Mouse (Mus musculus) midbrain, postnatal 0 days (tissue): ENCODE results near the gene Cpm. TPM values are rescaled to one million over a fixed set of nuclear protein-coding genes. Genes with fewer than 3 reads are reported as not detected.
"Not testable (repeated sequence)": the region's sequence is repeated elsewhere in the genome, so short reads cannot be mapped to it uniquely, and the experiment has no call there.

Experiments used
- ATAC-seq: fragments of 200-750 bp; cut with Nextera tagmentation; 2 replicates; pipeline ENCODE4 v1.8.0; 2017; ENCODE audit warnings: moderate number of reproducible peaks, mild to moderate bottlenecking, moderate TSS enrichment, moderate library complexity; ENCODE audit not compliant: low FRiP score
- DNase-seq: peaks from one replicate; pipeline ENCODE4 v3.0.0-alpha.2; 2015; ENCODE audit warnings: low spot score
- H3K27ac ChIP-seq: fragments of 300-500 bp; sonication (generic); 2 replicates; pipeline ENCODE4 v1.5.1; 2014; ENCODE audit warnings: low read depth, mild to moderate bottlenecking, low read length, mixed read lengths
- H3K27me3 ChIP-seq: fragments of 300-500 bp; sonication (generic); 2 replicates; pipeline ENCODE4 v1.6.1; 2014; ENCODE audit warnings: low read length, control low read depth, mixed read lengths; ENCODE audit not compliant: insufficient read depth
- H3K36me3 ChIP-seq: fragments of 300-500 bp; sonication (generic); 2 replicates; pipeline ENCODE4 v1.6.1; 2014; ENCODE audit warnings: low read length, control low read depth, mixed read lengths; ENCODE audit not compliant: insufficient read depth
- H3K4me1 ChIP-seq: fragments of 300-500 bp; sonication (generic); 2 replicates; pipeline ENCODE4 v1.6.1; 2014; ENCODE audit warnings: mild to moderate bottlenecking, control low read depth, antibody characterized with exemption, low read length, mixed read lengths; ENCODE audit not compliant: insufficient read depth
- H3K4me2 ChIP-seq: fragments of 300-500 bp; sonication (generic); 2 replicates; pipeline ENCODE4 v1.6.1; 2014; ENCODE audit warnings: low read depth, mild to moderate bottlenecking, low read length, mixed read lengths; ENCODE audit not compliant: poor library complexity, severe bottlenecking
- H3K4me3 ChIP-seq: fragments of 300-500 bp; sonication (generic); 2 replicates; pipeline ENCODE4 v1.5.1; 2014; ENCODE audit warnings: low read depth, mild to moderate bottlenecking, low read length, moderate library complexity
- H3K9ac ChIP-seq: fragments of 300-500 bp; sonication (generic); replicated peaks from 2 replicates; pipeline ENCODE4 v1.6.1; 2014; ENCODE audit warnings: mild to moderate bottlenecking, low read length, moderate library complexity, mixed read lengths; ENCODE audit not compliant: poor library complexity, severe bottlenecking
- H3K9me3 ChIP-seq: fragments of 300-500 bp; sonication (generic); 2 replicates; pipeline ENCODE4 v1.6.1; 2016; ENCODE audit warnings: low read length, control low read depth
- CTCF ChIP-seq: IDR thresholded peaks from 2 replicates; pipeline ENCODE4 v1.5.1; 2016; ENCODE audit warnings: antibody characterized with exemption, mild to moderate bottlenecking
- WGBS: fragments of 180-500 bp; shearing (Covaris S2); extraction: QIAGEN DNeasy Blood & Tissue Kit; methylation state at CpG from one replicate; pipeline ENCODE4 v1.1.7; 2014; 5-methylcytosine and 5-hydroxymethylcytosine counted together
- polyA plus RNA-seq: library from polyadenylated mRNA; unstranded; fragments of >200 nt; fragmentation: Nextera tagmentation; extraction: Ambion mirVana; gene quantifications from 2 replicates; pipeline ENCODE4 v1.2.1, GENCODE M21; 2015
- total RNA-seq: library from RNA; depleted of rRNA; stranded (reverse); fragments of >200 nt; gene quantifications from 2 replicates; pipeline ENCODE4 v1.2.3, GENCODE M21; 2014

Gene Cpm
- total and polyA plus RNA-seq, 2 experiments from 2014 or later, result 3.9 to 7.9 TPM

DNA sequence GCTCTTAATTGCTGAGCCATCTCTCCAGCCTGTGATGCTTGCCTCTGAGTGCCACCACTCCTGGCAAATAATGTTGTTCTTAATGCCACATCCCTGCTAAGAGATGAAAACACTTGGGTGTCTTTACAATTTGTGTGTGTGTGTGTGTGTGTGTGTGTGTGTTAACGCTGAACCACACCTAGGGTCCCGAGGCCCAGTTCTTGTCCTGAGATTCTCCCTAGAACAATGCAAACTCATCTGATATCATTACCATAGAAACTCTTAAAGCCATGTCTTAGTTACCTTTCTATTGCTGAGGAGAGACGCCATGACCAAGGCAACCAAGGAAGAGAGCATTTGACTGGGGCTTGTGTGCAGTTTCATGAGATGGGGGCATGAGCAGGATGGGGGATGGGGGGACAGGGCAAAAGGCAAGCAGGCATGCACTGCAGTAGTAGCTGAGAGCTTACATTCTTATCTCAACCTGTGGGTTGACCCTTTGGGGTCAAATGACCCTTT, 84.8 kb downstream of the Cpm start:
- no peak overlapping the region for H3K9ac ChIP-seq
- WGBS, result 94% methylated on average over 3 of the region's 3 CpGs
- H3K27ac ChIP-seq, result no peak overlapping the region
- ATAC-seq, result no peak
- no peak for TF ChIP-seq CTCF
- H3K9me3 ChIP-seq, result no peaks in the 10 kb centered on the region
- no peak overlapping the region for H3K4me2 ChIP-seq
- no peaks in the 10 kb centered on the region; the same call in 1 of the 2 replicates for H3K4me1 ChIP-seq
- H3K4me3 ChIP-seq, result no peak overlapping the region
- DNase-seq, result no peak
- H3K27me3 ChIP-seq, result no peaks in the 10 kb centered on the region
- H3K36me3 ChIP-seq, result no peaks in the 10 kb centered on the region

DNA sequence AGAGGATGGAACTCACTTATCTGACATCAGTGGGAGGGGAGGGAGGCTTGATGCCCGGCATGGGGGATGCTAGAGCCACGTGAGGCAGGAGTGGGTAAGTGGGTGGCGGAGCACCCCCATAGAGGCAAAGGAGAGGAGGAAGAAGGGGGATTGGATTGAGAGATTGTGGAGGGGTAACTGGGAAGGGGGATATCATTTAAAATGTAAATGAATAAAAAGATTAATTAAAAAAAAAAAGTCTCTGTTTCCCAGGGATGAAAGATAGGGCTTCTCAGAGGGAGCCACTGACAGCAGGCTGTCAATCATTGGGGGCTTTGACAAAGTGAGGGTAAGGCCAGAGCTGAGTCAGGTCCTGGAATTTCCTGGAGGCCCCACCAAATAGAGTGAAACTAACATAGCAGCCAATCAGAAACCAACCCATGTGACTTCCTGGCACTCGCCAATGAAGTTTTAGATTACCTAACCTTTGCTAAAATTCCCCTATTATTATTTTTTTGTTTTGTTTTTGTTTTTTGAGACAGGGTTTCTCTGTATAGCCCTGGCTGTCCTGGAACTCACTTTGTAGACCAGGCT, 85.7 kb downstream of the Cpm start:
- TF ChIP-seq CTCF, result no peak
- no peak overlapping the region for H3K9ac ChIP-seq
- H3K27ac ChIP-seq, result no peak overlapping the region
- no peaks in the 10 kb centered on the region for H3K4me1 ChIP-seq
- no peaks in the 10 kb centered on the region for H3K9me3 ChIP-seq
- no peaks in the 10 kb centered on the region for H3K36me3 ChIP-seq
- H3K4me2 ChIP-seq, result no peak overlapping the region
- no peak overlapping the region for H3K4me3 ChIP-seq
- WGBS, result 79% methylated on average over 4 of the region's 4 CpGs
- H3K27me3 ChIP-seq, result no peaks in the 10 kb centered on the region
- DNase-seq (no peak), ATAC-seq (no peak)

DNA sequence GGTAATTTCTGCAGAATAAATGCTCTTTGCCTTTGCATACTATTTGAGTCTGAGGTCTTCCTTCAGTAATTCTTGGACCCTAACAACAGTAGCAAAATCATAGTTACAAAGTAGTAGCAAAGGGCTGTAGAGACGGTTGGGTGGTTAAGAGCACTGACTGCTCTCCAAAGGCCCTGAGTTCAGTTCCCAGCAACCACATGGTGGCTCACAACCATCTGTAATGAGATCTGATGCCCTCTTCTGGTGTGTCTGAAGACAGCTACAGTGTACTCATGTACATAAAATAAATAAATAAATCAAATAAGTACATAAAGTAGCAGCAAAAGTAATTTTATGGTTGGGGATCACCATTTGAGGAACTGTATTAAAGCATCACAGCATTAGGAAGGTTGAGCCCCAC, 86.4 kb downstream of the Cpm start:
- not testable (repeated sequence) for H3K27me3 ChIP-seq, DNase-seq, ATAC-seq, H3K4me2 ChIP-seq, H3K36me3 ChIP-seq, H3K4me1 ChIP-seq, H3K4me3 ChIP-seq, H3K9ac ChIP-seq, H3K9me3 ChIP-seq, H3K27ac ChIP-seq
- 94% methylated on average over 1 of the region's 1 CpGs for WGBS

DNA sequence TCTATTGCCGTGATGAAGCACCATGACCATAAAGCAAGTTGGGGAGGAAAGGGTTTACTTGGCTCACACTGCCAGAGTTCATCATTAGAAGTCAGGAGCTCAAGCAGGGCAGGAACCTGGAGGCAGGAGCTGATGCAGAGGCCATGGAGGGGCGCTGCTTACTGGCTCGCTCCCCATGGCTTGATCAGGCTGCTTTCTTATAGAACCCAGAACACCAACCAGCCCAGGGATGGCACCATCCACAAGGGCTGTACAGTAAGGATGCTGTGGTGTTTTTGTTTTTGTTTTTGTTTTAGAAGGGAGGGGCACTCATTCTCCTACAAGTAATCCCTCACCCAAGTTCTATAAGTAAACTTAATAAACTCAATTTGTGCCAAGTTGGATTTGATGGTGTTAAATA, 87.4 kb downstream of the Cpm start:
- Histone ChIP-seq H3K4me3 (no peak overlapping the region), H3K27me3 (no peaks in the 10 kb centered on the region), H3K9ac (no peak overlapping the region), H3K36me3 (no peaks in the 10 kb centered on the region), H3K4me1 (no peaks in the 10 kb centered on the region), H3K4me2 (no peak overlapping the region), H3K9me3 (no peaks in the 10 kb centered on the region), H3K27ac (no peak overlapping the region)
- 91% methylated on average over 3 of the region's 3 CpGs for WGBS
- DNase-seq, result no peak
- TF ChIP-seq CTCF, result no peak
- ATAC-seq, result no peak

DNA sequence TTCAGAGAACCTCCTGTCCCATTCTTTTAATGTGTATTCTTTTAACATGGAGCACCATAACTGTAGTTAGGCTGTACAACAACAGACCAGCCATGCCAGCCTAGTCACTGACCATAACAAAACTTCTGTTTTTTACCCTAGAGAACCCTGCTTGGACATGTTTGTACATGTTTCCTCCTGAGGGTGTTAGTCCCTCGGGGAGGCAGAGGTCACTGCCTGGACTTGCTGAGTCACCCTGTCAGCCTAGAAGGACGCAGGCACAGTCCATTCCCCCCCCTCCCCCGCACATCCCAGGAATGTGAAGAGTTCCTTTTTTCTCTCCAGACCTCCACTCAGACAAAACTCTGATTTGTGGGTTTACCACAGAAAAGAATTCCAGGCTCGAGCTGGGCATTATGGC, 88.3 kb downstream of the Cpm start:
- no peak for TF ChIP-seq CTCF
- no peak for ATAC-seq
- Histone ChIP-seq H3K27me3 (no peaks in the 10 kb centered on the region), H3K27ac (no peak overlapping the region), H3K4me2 (no peak overlapping the region), H3K9ac (no peak overlapping the region), H3K36me3 (no peaks in the 10 kb centered on the region), H3K4me3 (no peak overlapping the region), H3K4me1 (no peaks in the 10 kb centered on the region), H3K9me3 (no peaks in the 10 kb centered on the region)
- WGBS, result 19% methylated on average over 4 of the region's 4 CpGs
- no peak for DNase-seq

DNA sequence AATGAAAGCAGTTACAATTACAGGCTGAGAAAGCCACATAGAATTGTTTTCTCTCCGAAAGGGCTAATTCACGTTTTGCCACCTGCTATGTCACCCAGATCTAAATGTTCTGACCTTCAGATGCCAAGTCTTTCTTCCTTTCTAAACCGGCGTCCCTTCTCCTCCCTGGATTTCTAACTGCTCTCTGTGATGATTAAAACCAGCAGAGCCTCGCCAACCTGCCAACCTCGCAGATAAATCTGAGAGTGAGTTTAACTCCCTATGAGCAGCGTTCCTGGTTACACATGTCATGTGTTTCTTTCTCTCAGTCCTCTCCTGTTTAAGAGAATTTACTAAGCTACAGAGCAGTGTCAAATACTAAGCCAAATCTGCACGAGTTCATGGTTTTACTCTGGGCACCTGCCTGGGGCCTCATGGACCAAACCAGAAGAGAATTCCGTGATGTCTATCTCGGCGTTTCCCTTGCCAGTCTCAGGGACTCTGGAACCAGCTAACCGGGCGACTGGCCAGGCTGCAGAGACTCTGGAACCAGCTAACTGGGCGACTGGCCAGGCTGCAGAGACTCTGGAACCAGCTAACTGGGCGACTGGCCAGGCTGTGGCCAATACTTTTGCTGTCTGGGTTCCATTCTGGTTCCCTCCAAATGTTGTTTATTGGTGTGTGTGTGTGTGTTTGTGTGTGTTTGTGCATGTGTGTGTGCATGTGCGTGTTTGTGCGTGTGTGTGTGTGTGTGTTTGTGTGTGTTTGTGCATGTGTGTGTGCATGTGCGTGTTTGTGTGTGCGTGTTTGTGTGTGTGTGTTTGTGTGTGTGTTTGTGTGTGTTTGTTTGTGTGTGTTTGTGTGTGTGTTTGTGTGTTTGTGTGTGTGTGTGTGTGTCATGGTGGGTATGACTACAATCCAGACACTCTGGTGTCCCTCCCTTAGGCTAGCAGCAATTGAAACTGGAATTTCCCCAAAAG, 89.1 kb downstream of the Cpm start:
- Histone ChIP-seq H3K4me2 (no peak overlapping the region), H3K9ac (no peak overlapping the region), H3K27me3 (no peaks in the 10 kb centered on the region), H3K9me3 (no peaks in the 10 kb centered on the region), H3K4me1 (no peaks in the 10 kb centered on the region), H3K36me3 (no peaks in the 10 kb centered on the region), H3K4me3 (no peak overlapping the region), H3K27ac (no peak overlapping the region)
- no peak for TF ChIP-seq CTCF
- no peak for DNase-seq
- no peak for ATAC-seq
- 68% methylated on average over 19 of the region's 19 CpGs for WGBS
